Mouse (Mus musculus): Measurements from ENCODE around the gene A930017K11Rik.

Gene A930017K11Rik

GRCm38 (mm10) chr17:25959630-25960467 lies 7.5 kb upstream of the A930017K11Rik start:
- no peak for DNase-seq (ENCODE audit: low read depth, low spot score)

- no peak for DNase-seq (ENCODE audit: low read depth, low spot score)
These were observed 6.6 kb upstream of the A930017K11Rik start for GRCm38 (mm10) chr17:25958771-25959494.

GRCm38 (mm10) chr17:25957586-25958051 lies 5.3 kb upstream of the A930017K11Rik start:
- no peak for DNase-seq (ENCODE audit: low read depth, low spot score)

- no peak for DNase-seq (ENCODE audit: low read depth, low spot score)
These were observed 4.3 kb upstream of the A930017K11Rik start for GRCm38 (mm10) chr17:25956631-25957030.

- no peak for DNase-seq (ENCODE audit: low read depth, low spot score)
These were observed 3.8 kb upstream of the A930017K11Rik start for GRCm38 (mm10) chr17:25956201-25956600.

GRCm38 (mm10) chr17:25955736-25956135 lies 3.4 kb upstream of the A930017K11Rik start:
- DNase-seq (ENCODE audit: low read depth, low spot score), result no peak

- DNase-seq (ENCODE audit: low read depth, low spot score), result no peak
These were observed 2.3 kb upstream of the A930017K11Rik start for GRCm38 (mm10) chr17:25954671-25955070.

- no peak for DNase-seq (ENCODE audit: low read depth, low spot score)
These were observed 796 bp upstream of the A930017K11Rik start for GRCm38 (mm10) chr17:25953161-25953560.

- DNase-seq (ENCODE audit: low read depth, low spot score), result no peak
These were observed 1.1 kb downstream of the A930017K11Rik start for GRCm38 (mm10) chr17:25951225-25951802.

GRCm38 (mm10) chr17:25950706-25951105 lies 1.7 kb downstream of the A930017K11Rik start:
- no peak for DNase-seq (ENCODE audit: low read depth, low spot score)

- no peak for DNase-seq (ENCODE audit: low read depth, low spot score)
These were observed 2.4 kb downstream of the A930017K11Rik start for GRCm38 (mm10) chr17:25949981-25950380.

- no peak for DNase-seq (ENCODE audit: low read depth, low spot score)
These were observed 4.3 kb downstream of the A930017K11Rik start for GRCm38 (mm10) chr17:25948051-25948450.

GRCm38 (mm10) chr17:25947576-25947975 lies 4.8 kb downstream of the A930017K11Rik start:
- DNase-seq (ENCODE audit: low read depth, low spot score), result no peak

GRCm38 (mm10) chr17:25946891-25947290 lies 5.5 kb downstream of the A930017K11Rik start:
- no peak for DNase-seq (ENCODE audit: low read depth, low spot score)

- DNase-seq (ENCODE audit: low read depth, low spot score), result no peak
These were observed 6.0 kb downstream of the A930017K11Rik start for GRCm38 (mm10) chr17:25946349-25946748.

- DNase-seq (ENCODE audit: low read depth, low spot score), result no peak
These were observed 6.7 kb downstream of the A930017K11Rik start for GRCm38 (mm10) chr17:25945517-25946155.

GRCm38 (mm10) chr17:25944366-25945163 lies 7.8 kb downstream of the A930017K11Rik start, which contains the start of the genes Pigq and Nhlrc4:
TSS of gene Pigq (minus strand) at chr17:25944936.
TSS of gene Nhlrc4 (minus strand) at chr17:25944961.
- DNase-seq (ENCODE audit: low read depth, low spot score), result no peak

GRCm38 (mm10) chr17:25943769-25944168 lies 8.6 kb downstream of the A930017K11Rik start:
- no peak for DNase-seq (ENCODE audit: low read depth, low spot score)

GRCm38 (mm10) chr17:25943221-25943620 lies 9.1 kb downstream of the A930017K11Rik start:
- DNase-seq (ENCODE audit: low read depth, low spot score), result no peak

GRCm38 (mm10) chr17:25942597-25943151 lies 9.7 kb downstream of the A930017K11Rik start:
- no peak for DNase-seq (ENCODE audit: low read depth, low spot score)
